Mouse (Mus musculus) midbrain, embryonic 10.5 days (tissue): Measurements from ENCODE around the gene Fsd1. TPM values are rescaled to one million over a fixed set of nuclear protein-coding genes. Genes with fewer than 3 reads are reported as not detected.

Experiments used
- DNase-seq: peaks from one replicate; pipeline ENCODE4 v3.0.0-alpha.2; 2017; ENCODE audit warnings: low spot score
- H3K27ac ChIP-seq: fragments of 300-500 bp; sonication (generic); replicated peaks from 2 replicates; pipeline ENCODE4 v1.5.1; 2016; ENCODE audit warnings: mild to moderate bottlenecking
- H3K27me3 ChIP-seq: fragments of 300-500 bp; sonication (generic); 2 replicates; pipeline ENCODE4 v1.6.1; 2016; ENCODE audit warnings: low read depth, mild to moderate bottlenecking; ENCODE audit not compliant: poor library complexity, severe bottlenecking
- H3K36me3 ChIP-seq: fragments of 300-500 bp; sonication (generic); 2 replicates; pipeline ENCODE4 v1.6.1; 2016; ENCODE audit warnings: mild to moderate bottlenecking, moderate library complexity
- H3K4me1 ChIP-seq: fragments of 300-500 bp; sonication (generic); 2 replicates; pipeline ENCODE4 v1.6.1; 2016
- H3K4me3 ChIP-seq: fragments of 300-500 bp; sonication (generic); 2 replicates; pipeline ENCODE4 v1.5.1; 2016; ENCODE audit warnings: mild to moderate bottlenecking, moderate library complexity
- H3K9me3 ChIP-seq: fragments of 300-500 bp; sonication (generic); replicated peaks from 2 replicates; pipeline ENCODE4 v1.6.1; 2016; ENCODE audit warnings: mild to moderate bottlenecking
- WGBS: fragments of 180-500 bp; shearing (Covaris S2); methylation state at CpG from one replicate; pipeline ENCODE4 v1.1.7; 2016; 5-methylcytosine and 5-hydroxymethylcytosine counted together
- polyA plus RNA-seq: library from polyadenylated mRNA; unstranded; fragments of >200 nt; fragmentation: Nextera tagmentation; extraction: Ambion mirVana; gene quantifications from 2 replicates; pipeline ENCODE4 v1.2.1, GENCODE M21; 2016

Gene Fsd1
- polyA plus RNA-seq, 1 experiment from 2014 or later, result 78.4 TPM

GRCm38 (mm10) chr17:56017848-56018247 lies 31.5 kb downstream of the Fsd1 start:
- Histone ChIP-seq H3K4me1 (peaks cover 5% of the 10 kb centered on the region), H3K27ac (no peak overlapping the region), H3K27me3 (no peaks in the 10 kb centered on the region), H3K9me3 (no peaks in the 10 kb centered on the region), H3K36me3 (peaks cover 83% of the 10 kb centered on the region), H3K4me3 (no peak overlapping the region)
- 93% methylated on average over 7 of the region's 7 CpGs for WGBS
- no peak for DNase-seq

GRCm38 (mm10) chr17:56018347-56019131 lies 32.2 kb downstream of the Fsd1 start:
- 80% methylated on average over 20 of the region's 20 CpGs for WGBS
- no peak overlapping the region for H3K27ac ChIP-seq
- peaks cover 81% of the 10 kb centered on the region for H3K36me3 ChIP-seq
- no peaks in the 10 kb centered on the region for H3K27me3 ChIP-seq
- peaks cover 12% of the 10 kb centered on the region for H3K4me1 ChIP-seq
- DNase-seq, result no peak
- no peaks in the 10 kb centered on the region for H3K9me3 ChIP-seq
- H3K4me3 ChIP-seq, result no peak overlapping the region

DNA sequence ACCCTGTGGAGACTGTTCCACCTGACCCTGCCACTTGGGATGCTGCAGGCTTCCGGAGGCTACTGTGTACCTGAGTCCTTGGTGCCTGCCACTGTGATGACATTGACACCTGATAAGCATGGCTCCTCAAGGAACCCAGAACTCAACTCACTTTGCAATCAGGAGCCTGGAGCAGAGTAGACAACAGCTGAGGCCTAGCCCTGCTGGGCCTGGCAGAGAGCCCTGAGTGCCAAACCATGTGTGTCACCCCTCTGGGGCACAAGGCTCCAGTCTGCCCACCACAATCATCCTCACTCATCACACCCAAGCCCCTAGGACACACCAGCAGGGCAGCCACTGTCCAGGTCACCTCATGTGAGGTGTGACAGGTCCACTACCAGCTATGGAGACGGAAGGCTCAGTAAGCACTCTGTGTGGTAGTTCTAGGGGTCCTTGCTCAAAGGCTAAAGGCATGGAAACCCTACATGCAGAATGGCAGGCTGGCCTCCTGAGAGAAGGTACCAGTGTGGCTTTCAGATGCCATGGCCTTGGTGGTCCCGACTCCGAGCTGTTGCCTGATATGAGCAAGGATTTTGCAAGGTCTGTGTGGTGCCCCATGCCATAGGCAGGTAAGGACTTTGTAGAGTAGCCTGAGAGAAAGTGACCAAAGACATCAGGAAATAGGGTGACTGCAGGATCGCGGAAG lies 34.2 kb downstream of the Fsd1 start:
- H3K4me3 ChIP-seq, result no peak overlapping the region
- H3K27ac ChIP-seq, result no peak overlapping the region
- peaks cover 71% of the 10 kb centered on the region for H3K36me3 ChIP-seq
- WGBS, result 94% methylated on average over 6 of the region's 6 CpGs
- no peak for DNase-seq
- peaks cover 14% of the 10 kb centered on the region for H3K4me1 ChIP-seq
- H3K27me3 ChIP-seq, result no peaks in the 10 kb centered on the region
- no peaks in the 10 kb centered on the region for H3K9me3 ChIP-seq

GRCm38 (mm10) chr17:56021161-56021910 lies 35.0 kb downstream of the Fsd1 start:
- H3K27ac ChIP-seq, result no peak overlapping the region
- WGBS, result 90% methylated on average over 4 of the region's 4 CpGs
- H3K27me3 ChIP-seq, result no peaks in the 10 kb centered on the region
- H3K9me3 ChIP-seq, result no peaks in the 10 kb centered on the region
- peaks cover 68% of the 10 kb centered on the region for H3K36me3 ChIP-seq
- no peak overlapping the region for H3K4me3 ChIP-seq
- DNase-seq, result no peak
- H3K4me1 ChIP-seq, result peaks cover 14% of the 10 kb centered on the region

- H3K36me3 ChIP-seq, result peaks cover 66% of the 10 kb centered on the region
- DNase-seq, result no peak
- 82% methylated on average over 2 of the region's 2 CpGs for WGBS
- H3K27ac ChIP-seq, result no peak overlapping the region
- H3K4me1 ChIP-seq, result peaks cover 14% of the 10 kb centered on the region
- H3K9me3 ChIP-seq, result no peaks in the 10 kb centered on the region
- no peaks in the 10 kb centered on the region for H3K27me3 ChIP-seq
- no peak overlapping the region for H3K4me3 ChIP-seq
Measured at GRCm38 (mm10) chr17:56022131-56022988, 36.1 kb downstream of the Fsd1 start.

DNA sequence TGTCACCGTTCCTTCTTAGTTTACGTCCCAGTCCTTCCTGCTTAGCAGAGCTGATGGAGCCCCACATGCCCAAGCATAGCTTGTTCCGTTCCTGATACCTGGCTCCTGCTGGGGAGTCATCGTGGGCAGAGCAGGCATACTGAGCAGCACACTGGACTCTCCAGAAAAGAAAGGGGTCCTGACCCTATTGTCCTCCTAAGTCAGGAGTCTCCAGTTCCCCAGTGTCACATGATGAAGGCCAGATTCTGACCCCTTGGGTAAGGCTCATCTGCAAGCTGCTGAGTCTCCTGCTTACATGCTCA lies 36.6 kb downstream of the Fsd1 start:
- 0 out of 2 replicates have a peak overlapping the region, but pooled peaks have one; percentile 38 for H3K27ac ChIP-seq
- H3K9me3 ChIP-seq, result no peaks in the 10 kb centered on the region
- H3K27me3 ChIP-seq, result no peaks in the 10 kb centered on the region
- no peak overlapping the region for H3K4me3 ChIP-seq
- 86% methylated on average over 4 of the region's 4 CpGs for WGBS
- no peak for DNase-seq
- peaks cover 14% of the 10 kb centered on the region for H3K4me1 ChIP-seq
- H3K36me3 ChIP-seq, result peaks cover 66% of the 10 kb centered on the region

- 0 out of 2 replicates have a peak overlapping the region, but pooled peaks have one; percentile 38 for H3K27ac ChIP-seq
- no peak for DNase-seq
- H3K27me3 ChIP-seq, result no peaks in the 10 kb centered on the region
- H3K4me1 ChIP-seq, result peaks cover 14% of the 10 kb centered on the region
- peaks cover 66% of the 10 kb centered on the region for H3K36me3 ChIP-seq
- H3K9me3 ChIP-seq, result no peaks in the 10 kb centered on the region
- no peak overlapping the region for H3K4me3 ChIP-seq
- WGBS, result 90% methylated on average over 5 of the region's 5 CpGs
Measured at GRCm38 (mm10) chr17:56023386-56023785, 37.1 kb downstream of the Fsd1 start.

DNA sequence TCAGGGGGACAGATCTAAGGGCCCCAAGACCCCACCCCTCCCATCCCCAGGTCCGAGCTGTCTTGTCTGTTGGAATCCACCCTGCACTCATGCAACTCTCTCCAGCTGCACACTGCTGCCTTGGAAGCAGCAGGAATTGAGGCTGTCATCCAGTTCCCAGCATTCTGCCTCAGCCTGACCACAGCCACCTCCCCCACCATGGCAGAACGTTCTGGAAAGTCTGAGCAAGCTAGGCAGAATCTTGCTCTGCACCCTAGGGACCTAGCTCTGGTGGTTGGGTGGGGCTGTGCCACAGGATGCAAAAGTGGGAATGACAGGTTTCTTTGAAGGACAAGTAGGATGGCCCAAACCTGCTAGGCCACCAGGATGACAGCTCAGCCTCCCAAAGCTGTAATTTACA lies 38.2 kb downstream of the Fsd1 start:
- Histone ChIP-seq H3K27me3 (no peaks in the 10 kb centered on the region), H3K9me3 (no peaks in the 10 kb centered on the region), H3K36me3 (peaks cover 66% of the 10 kb centered on the region), H3K27ac (no peak overlapping the region), H3K4me1 (peaks cover 17% of the 10 kb centered on the region), H3K4me3 (no peak overlapping the region)
- no peak for DNase-seq
- WGBS, result 84% methylated on average over 2 of the region's 2 CpGs

DNA sequence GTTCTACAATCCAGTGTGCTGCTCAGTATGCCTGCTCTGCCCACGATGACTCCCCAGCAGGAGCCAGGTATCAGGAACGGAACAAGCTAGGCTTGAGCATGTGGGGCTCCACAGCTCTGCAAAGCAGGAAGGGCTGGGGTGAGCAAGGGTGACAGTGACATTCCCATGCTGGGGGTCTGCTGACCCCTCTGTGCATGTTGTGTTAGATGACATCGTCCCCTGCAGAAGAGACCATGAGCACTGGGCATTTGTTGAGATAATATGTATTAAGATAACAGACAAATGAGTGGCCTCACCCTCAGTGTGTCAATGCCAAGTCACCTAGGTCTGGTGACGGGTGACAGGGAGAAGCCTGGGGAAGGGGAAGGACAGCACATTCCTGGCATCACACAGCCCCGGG lies 38.6 kb downstream of the Fsd1 start:
- no peak overlapping the region for H3K4me3 ChIP-seq
- WGBS, result 85% methylated on average over 5 of the region's 5 CpGs
- H3K36me3 ChIP-seq, result peaks cover 66% of the 10 kb centered on the region
- H3K4me1 ChIP-seq, result peaks cover 18% of the 10 kb centered on the region
- no peaks in the 10 kb centered on the region for H3K27me3 ChIP-seq
- no peak for DNase-seq
- H3K27ac ChIP-seq, result no peak overlapping the region
- H3K9me3 ChIP-seq, result no peaks in the 10 kb centered on the region

DNA sequence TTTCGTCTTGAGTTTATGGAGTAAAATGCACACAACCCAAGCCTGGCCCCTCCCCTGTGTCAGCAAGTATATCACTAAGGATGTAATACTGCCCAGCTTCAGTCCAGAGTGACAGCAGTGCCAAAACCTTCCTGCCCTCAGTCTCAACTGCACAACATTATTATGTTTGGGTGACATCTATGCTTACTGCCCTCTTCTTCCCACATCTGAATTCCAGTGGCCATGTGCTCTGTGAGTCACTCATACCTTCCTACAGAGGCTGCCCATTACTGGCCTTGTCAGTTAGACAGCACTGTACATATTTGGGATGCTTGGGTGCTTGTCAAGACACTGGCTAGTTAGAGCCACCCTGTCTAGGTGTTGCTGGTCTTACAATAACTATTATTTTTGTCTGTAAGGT lies 40.0 kb downstream of the Fsd1 start:
- Histone ChIP-seq H3K27me3 (no peaks in the 10 kb centered on the region), H3K4me1 (peaks cover 18% of the 10 kb centered on the region), H3K27ac (no peak overlapping the region), H3K9me3 (no peaks in the 10 kb centered on the region), H3K4me3 (no peak overlapping the region), H3K36me3 (peaks cover 69% of the 10 kb centered on the region)
- DNase-seq, result no peak
- WGBS, result 97% methylated on average over 1 of the region's 1 CpGs

GRCm38 (mm10) chr17:56026881-56027280 lies 40.6 kb downstream of the Fsd1 start:
- Histone ChIP-seq H3K36me3 (peaks cover 73% of the 10 kb centered on the region), H3K4me3 (no peak overlapping the region), H3K9me3 (no peaks in the 10 kb centered on the region), H3K27ac (no peak overlapping the region), H3K4me1 (peaks cover 18% of the 10 kb centered on the region), H3K27me3 (no peaks in the 10 kb centered on the region)
- no peak for DNase-seq
- 79% methylated on average over 1 of the region's 1 CpGs for WGBS

- 92% methylated on average over 5 of the region's 5 CpGs for WGBS
- no peaks in the 10 kb centered on the region for H3K9me3 ChIP-seq
Measured at GRCm38 (mm10) chr17:56027801-56028441, 41.6 kb downstream of the Fsd1 start.

More at GRCm38 (mm10) chr17:56027801-56028441, 41.6 kb downstream of the Fsd1 start:
- Histone ChIP-seq H3K4me3 (no peak overlapping the region), H3K27ac (no peak overlapping the region), H3K4me1 (peaks cover 16% of the 10 kb centered on the region), H3K27me3 (no peaks in the 10 kb centered on the region), H3K36me3 (peaks cover 79% of the 10 kb centered on the region)
- no peak for DNase-seq
